Mouse (Mus musculus) lung, postnatal 0 days (tissue): ENCODE results near the gene Aqp3.

Experiments
- CTCF ChIP-seq: IDR thresholded peaks from 2 replicates; pipeline ENCODE4 v1.5.1; 2016; ENCODE audit warnings: antibody characterized with exemption, mild to moderate bottlenecking
- EP300 ChIP-seq: IDR thresholded peaks from 2 replicates; pipeline ENCODE4 v1.6.1; 2016; ENCODE audit warnings: antibody characterized with exemption, mild to moderate bottlenecking, control low read depth

- TF ChIP-seq CTCF = no peak
- TF ChIP-seq EP300 = no peak
Measured at GRCm38 (mm10) chr4:41115074-41115473, 17.1 kb upstream of the Aqp3 start.
